Mouse (Mus musculus) stomach, postnatal 0 days (tissue): Measurements from ENCODE around the gene Ms4a4d. TPM values are rescaled to one million over a fixed set of nuclear protein-coding genes. Genes with fewer than 3 reads are reported as not detected.
"Not testable (repeated sequence)": the region's sequence is repeated elsewhere in the genome, so short reads cannot be mapped to it uniquely, and the experiment has no call there.

ENCODE experiments used
- ATAC-seq: fragments of 200-750 bp; cut with Nextera tagmentation; 2 replicates; pipeline ENCODE4 v1.8.0; 2017; ENCODE audit not compliant: low FRiP score, low TSS enrichment
- DNase-seq: peaks from one replicate; pipeline ENCODE4 v3.0.0-alpha.2; 2016; ENCODE audit warnings: low spot score
- H3K27ac ChIP-seq: fragments of 300-500 bp; sonication (generic); replicated peaks from 2 replicates; pipeline ENCODE4 v1.5.1; 2014; ENCODE audit warnings: mild to moderate bottlenecking, control low read depth
- H3K27me3 ChIP-seq: fragments of 300-500 bp; sonication (generic); 2 replicates; pipeline ENCODE4 v1.6.1; 2014; ENCODE audit warnings: low read length; ENCODE audit not compliant: control insufficient read depth, insufficient read depth
- H3K36me3 ChIP-seq: fragments of 300-500 bp; sonication (generic); 2 replicates; pipeline ENCODE4 v1.6.1; 2014; ENCODE audit warnings: low read length, mixed read lengths; ENCODE audit not compliant: control insufficient read depth, insufficient read depth
- H3K4me1 ChIP-seq: fragments of 300-500 bp; sonication (generic); replicated peaks from 2 replicates; pipeline ENCODE4 v1.6.1; 2014; ENCODE audit warnings: antibody characterized with exemption; ENCODE audit not compliant: control insufficient read depth, insufficient read depth
- H3K4me2 ChIP-seq: fragments of 300-500 bp; sonication (generic); replicated peaks from 2 replicates; pipeline ENCODE4 v1.6.1; 2014; ENCODE audit warnings: low read depth, mild to moderate bottlenecking, control low read depth, moderate library complexity
- H3K4me3 ChIP-seq: fragments of 300-500 bp; sonication (generic); 2 replicates; pipeline ENCODE4 v1.5.1; 2014; ENCODE audit warnings: low read depth, low read length, control low read depth
- H3K9ac ChIP-seq: fragments of 300-500 bp; sonication (generic); 2 replicates; pipeline ENCODE4 v1.6.1; 2014; ENCODE audit warnings: mild to moderate bottlenecking, low read length, control low read depth, mixed read lengths
- H3K9me3 ChIP-seq: fragments of 300-500 bp; sonication (generic); 2 replicates; pipeline ENCODE4 v1.6.1; 2016; ENCODE audit warnings: low read length; ENCODE audit not compliant: control insufficient read depth
- CTCF ChIP-seq: IDR thresholded peaks from 2 replicates; pipeline ENCODE4 v1.5.1; 2016; ENCODE audit warnings: antibody characterized with exemption, low read depth, mild to moderate bottlenecking, moderate library complexity
- EP300 ChIP-seq: optimal IDR thresholded peaks from 2 replicates; pipeline ENCODE3; 2016; ENCODE audit warnings: antibody characterized with exemption
- WGBS: fragments of 180-500 bp; shearing (Covaris S2); extraction: QIAGEN DNeasy Blood & Tissue Kit; methylation state at CpG from one replicate; pipeline ENCODE4 v1.1.7; 2014; 5-methylcytosine and 5-hydroxymethylcytosine counted together
- polyA plus RNA-seq: library from polyadenylated mRNA; unstranded; fragments of >200 nt; fragmentation: Nextera tagmentation; extraction: Ambion mirVana; gene quantifications from 2 replicates; pipeline ENCODE4 v1.2.1, GENCODE M21; 2015

The Ms4a4d gene
- 8.6 and 9.1 TPM in 2 replicates for polyA plus RNA-seq

GRCm38 (mm10) chr19:11536593-11536992 is at the start of gene Ms4a4d:
TSS of gene Ms4a4d (plus strand) at chr19:11536801.
- Histone ChIP-seq H3K27me3 (no peaks in the 10 kb centered on the region), H3K36me3 (no peaks in the 10 kb centered on the region), H3K4me1 (no peaks in the 10 kb centered on the region), H3K27ac (0 out of 2 replicates have a peak within 1 kb of the TSS, but pooled peaks have one; percentile 24), H3K9me3 (no peaks in the 10 kb centered on the region), H3K9ac (no peak within 1 kb of the TSS), H3K4me2 (0 out of 2 replicates have a peak within 1 kb of the TSS, but pooled peaks have one; percentile 14), H3K4me3 (peak within 1 kb of the TSS; percentile 8; the same call in 1 of the 2 replicates)
- 18% methylated on average over 7 of the region's 7 CpGs for WGBS
- peak; percentile 59; the same call in 1 of the 2 replicates for ATAC-seq
- DNase-seq: peak; percentile 21
- no peak for TF ChIP-seq EP300
- no peak for TF ChIP-seq CTCF

- whole genome bisulfite sequencing: 65% methylated on average over 4 of the region's 4 CpGs
- Histone ChIP-seq H3K9ac (no peak overlapping the region), H3K27ac (no peak overlapping the region), H3K4me2 (no peak overlapping the region), H3K36me3 (no peaks in the 10 kb centered on the region), H3K9me3 (no peaks in the 10 kb centered on the region), H3K27me3 (no peaks in the 10 kb centered on the region), H3K4me1 (no peaks in the 10 kb centered on the region), H3K4me3 (no peak overlapping the region)
- ATAC-seq (no peak), DNase-seq (no peak)
- TF ChIP-seq EP300 (no peak), CTCF (no peak)
Measured at GRCm38 (mm10) chr19:11491406-11492189, 45.0 kb upstream of the Ms4a4d start.

GRCm38 (mm10) chr19:11492671-11493070 is 43.9 kb upstream of the Ms4a4d start:
- H3K4me1 ChIP-seq: no peaks in the 10 kb centered on the region
- H3K4me3 ChIP-seq: no peak overlapping the region
- no peaks in the 10 kb centered on the region for H3K27me3 ChIP-seq
- TF ChIP-seq EP300: no peak
- TF ChIP-seq CTCF: no peak
- no peak overlapping the region for H3K27ac ChIP-seq
- DNase-seq: no peak
- no peak for ATAC-seq
- WGBS: 78% methylated on average over 1 of the region's 1 CpGs
- no peak overlapping the region for H3K4me2 ChIP-seq
- H3K9me3 ChIP-seq: no peaks in the 10 kb centered on the region
- no peak overlapping the region for H3K9ac ChIP-seq
- H3K36me3 ChIP-seq: no peaks in the 10 kb centered on the region

- H3K36me3 ChIP-seq: no peaks in the 10 kb centered on the region
- H3K4me3 ChIP-seq: no peak overlapping the region
- TF ChIP-seq EP300 (no peak), CTCF (no peak)
- no peak overlapping the region for H3K4me2 ChIP-seq
- H3K27me3 ChIP-seq: no peaks in the 10 kb centered on the region
- 63% methylated on average over 3 of the region's 3 CpGs for WGBS
- no peak for DNase-seq
- H3K27ac ChIP-seq: no peak overlapping the region
- no peak overlapping the region for H3K9ac ChIP-seq
- no peaks in the 10 kb centered on the region for H3K9me3 ChIP-seq
- H3K4me1 ChIP-seq: no peaks in the 10 kb centered on the region
- no peak for ATAC-seq
Measured at GRCm38 (mm10) chr19:11494519-11494918, 42.1 kb upstream of the Ms4a4d start.

GRCm38 (mm10) chr19:11496361-11496760 is 40.2 kb upstream of the Ms4a4d start:
- Histone ChIP-seq H3K27ac (no peak overlapping the region), H3K9me3 (no peaks in the 10 kb centered on the region), H3K4me3 (no peak overlapping the region), H3K4me2 (no peak overlapping the region), H3K4me1 (no peaks in the 10 kb centered on the region), H3K9ac (no peak overlapping the region), H3K36me3 (no peaks in the 10 kb centered on the region), H3K27me3 (no peaks in the 10 kb centered on the region)
- 72% methylated on average over 6 of the region's 6 CpGs for WGBS
- no peak for ATAC-seq
- TF ChIP-seq CTCF (no peak), EP300 (no peak)
- DNase-seq: no peak

- not testable (repeated sequence) for H3K4me1 ChIP-seq, H3K4me2 ChIP-seq, H3K27ac ChIP-seq, H3K9ac ChIP-seq, H3K4me3 ChIP-seq, ATAC-seq, H3K36me3 ChIP-seq, H3K9me3 ChIP-seq, H3K27me3 ChIP-seq, DNase-seq
- 73% methylated on average over 1 of the region's 1 CpGs for WGBS
Measured at GRCm38 (mm10) chr19:11497300-11497699, 39.3 kb upstream of the Ms4a4d start.
